Mouse (Mus musculus): ENCODE measurements at regions not wholly inside any gene's neighbourhood (a gene's known extent, or its start where the extent isn't known, plus 50 kb on each side); places are given as distances from the start of the nearest gene placed in this dataset.
A peak's percentile ranks its signal among the peaks of the same experiment; 100 is the strongest.

DNA sequence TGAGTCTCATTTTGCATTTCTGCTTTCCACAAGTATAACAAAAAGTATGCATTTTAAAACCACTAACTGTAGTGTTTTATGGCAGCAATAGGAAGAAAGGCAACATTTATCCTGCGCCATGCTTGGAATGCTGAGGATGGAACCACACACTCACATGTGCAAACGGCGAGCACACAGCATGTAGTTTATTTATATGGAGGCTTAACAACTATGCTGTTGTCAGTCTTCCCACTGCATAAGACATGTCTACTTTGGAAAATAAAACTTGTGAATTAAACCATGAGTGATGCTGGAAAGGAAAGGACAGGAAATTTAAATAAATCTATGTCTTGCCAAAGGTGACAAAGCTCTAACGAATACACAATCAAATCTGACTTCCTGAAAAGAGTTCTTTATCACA is 190.8 kb upstream of the Tle4 start:
- Histone ChIP-seq H3K36me3 (no peaks in the 10 kb centered on the region), H3K4me1 (no peaks in the 10 kb centered on the region), H3K9ac (no peak overlapping the region), H3K27ac (no peak overlapping the region), H3K9me3 (no peaks in the 10 kb centered on the region), H3K4me3 (no peak overlapping the region), H3K4me2 (no peak overlapping the region), H3K27me3 (no peaks in the 10 kb centered on the region)
- no peak for ATAC-seq (ENCODE audit: insufficient number of reproducible peaks, insufficient read depth, low FRiP score, low TSS enrichment, low read depth)
- 83% methylated on average over 4 of the region's 4 CpGs for WGBS

DNA sequence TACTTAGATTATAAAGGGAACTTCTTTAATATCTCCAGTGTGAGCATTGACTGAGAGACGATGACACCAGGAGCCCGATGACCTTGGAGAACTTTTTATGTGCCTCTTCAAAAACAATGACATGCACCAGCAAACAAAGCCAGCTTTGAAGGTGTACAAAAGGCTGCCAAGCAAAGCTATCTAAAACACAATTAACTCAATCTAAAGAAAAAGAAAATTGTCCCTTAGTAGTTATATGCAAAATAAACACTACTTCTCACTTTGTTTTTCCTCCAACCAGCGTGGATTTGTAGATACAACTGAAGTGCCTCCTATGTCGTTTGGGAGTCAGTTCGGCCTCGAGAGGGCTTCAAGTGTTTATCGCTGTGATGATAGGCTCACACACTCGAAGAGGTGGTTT is 189.0 kb upstream of the Tle4 start:
- Histone ChIP-seq H3K9me3 (no peaks in the 10 kb centered on the region), H3K4me3 (no peak overlapping the region), H3K4me2 (no peak overlapping the region), H3K27ac (no peak overlapping the region), H3K36me3 (no peaks in the 10 kb centered on the region), H3K9ac (no peak overlapping the region), H3K27me3 (no peaks in the 10 kb centered on the region), H3K4me1 (no peaks in the 10 kb centered on the region)
- ATAC-seq (ENCODE audit: insufficient number of reproducible peaks, insufficient read depth, low FRiP score, low TSS enrichment, low read depth): no peak
- 87% methylated on average over 8 of the region's 8 CpGs for WGBS

DNA sequence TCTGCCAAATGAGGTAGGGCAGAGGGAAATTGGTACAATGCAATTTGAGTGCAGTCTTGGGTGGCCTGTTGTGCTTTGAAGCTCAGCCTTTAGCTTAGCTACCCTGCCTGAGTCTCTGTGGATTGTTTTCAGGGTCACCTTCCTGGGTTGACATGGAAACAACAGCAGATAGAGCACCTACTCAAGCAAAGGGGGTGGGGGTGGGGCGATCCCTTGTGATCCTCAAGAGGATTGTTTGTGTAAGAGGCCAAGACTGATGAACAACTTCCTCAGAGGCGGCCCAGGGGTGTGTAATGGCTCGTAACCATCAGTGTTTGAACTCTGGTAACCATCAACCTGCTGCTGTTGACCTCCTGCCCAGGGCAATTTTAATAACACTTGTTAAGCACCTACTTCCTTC is 187.8 kb upstream of the Tle4 start:
- 48% methylated on average over 3 of the region's 3 CpGs for WGBS
- Histone ChIP-seq H3K27ac (no peak overlapping the region), H3K9me3 (no peaks in the 10 kb centered on the region), H3K9ac (no peak overlapping the region), H3K4me3 (no peak overlapping the region), H3K27me3 (no peaks in the 10 kb centered on the region), H3K4me1 (no peaks in the 10 kb centered on the region), H3K36me3 (no peaks in the 10 kb centered on the region), H3K4me2 (no peak overlapping the region)
- ATAC-seq (ENCODE audit: insufficient number of reproducible peaks, insufficient read depth, low FRiP score, low TSS enrichment, low read depth): no peak

DNA sequence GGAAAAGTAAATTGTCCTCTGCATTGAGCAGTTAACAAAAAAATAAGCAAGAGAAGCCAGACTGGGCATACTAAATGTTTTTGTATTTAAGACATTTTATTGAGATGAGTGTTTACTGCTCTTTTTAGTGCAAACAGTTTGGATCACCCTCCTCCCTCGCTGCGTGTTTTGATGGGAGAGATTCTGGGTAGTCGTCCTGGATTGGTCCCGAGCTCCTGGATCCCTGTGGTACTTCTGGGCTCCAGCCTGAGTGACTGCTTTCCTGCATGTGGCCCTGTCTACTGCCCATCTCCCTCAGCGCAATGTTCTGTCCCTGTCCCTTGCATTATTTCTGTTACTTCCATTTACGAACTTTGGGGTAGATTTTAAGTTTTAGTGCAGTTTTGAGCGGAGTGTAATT is 179.9 kb upstream of the Tle4 start:
- Histone ChIP-seq H3K4me3 (no peak overlapping the region), H3K27me3 (no peaks in the 10 kb centered on the region), H3K9ac (no peak overlapping the region), H3K4me1 (peaks cover 4% of the 10 kb centered on the region; the same call in 1 of the 2 replicates), H3K4me2 (peak overlapping the region; percentile 41; the same call in 1 of the 2 replicates), H3K9me3 (no peaks in the 10 kb centered on the region; the same call in 1 of the 2 replicates), H3K36me3 (no peaks in the 10 kb centered on the region), H3K27ac (no peak overlapping the region)
- no peak for ATAC-seq (ENCODE audit: insufficient number of reproducible peaks, insufficient read depth, low FRiP score, low TSS enrichment, low read depth)
- 30% methylated on average over 7 of the region's 7 CpGs for WGBS

DNA sequence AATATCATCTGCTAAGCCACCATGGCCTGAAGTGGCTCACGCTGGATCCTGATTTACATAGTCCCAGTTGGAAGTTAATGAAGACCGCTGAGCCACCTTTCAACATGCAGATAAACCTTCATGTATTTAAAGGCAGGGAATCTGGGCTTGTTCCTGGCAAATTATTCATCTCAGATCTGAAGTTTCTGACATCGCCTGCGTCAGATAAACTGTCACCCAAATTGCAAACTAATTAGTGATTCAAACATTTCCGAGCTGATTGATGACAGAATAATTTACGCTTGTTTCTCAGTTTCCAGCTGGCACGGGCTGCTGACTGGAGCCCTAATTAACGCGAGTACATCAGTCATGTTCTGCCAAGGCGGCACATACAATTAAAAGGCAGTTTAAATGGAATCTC is 179.3 kb upstream of the Tle4 start:
- no peak overlapping the region for H3K27ac ChIP-seq
- ATAC-seq (ENCODE audit: insufficient number of reproducible peaks, insufficient read depth, low FRiP score, low TSS enrichment, low read depth): no peak
- 9% methylated on average over 10 of the region's 10 CpGs for WGBS
- H3K27me3 ChIP-seq: no peaks in the 10 kb centered on the region
- no peak overlapping the region for H3K9ac ChIP-seq
- peaks cover 4% of the 10 kb centered on the region; the same call in 1 of the 2 replicates for H3K4me1 ChIP-seq
- H3K9me3 ChIP-seq: no peaks in the 10 kb centered on the region; the same call in 1 of the 2 replicates
- H3K4me3 ChIP-seq: peak overlapping the region; percentile 7; the same call in 1 of the 2 replicates
- H3K4me2 ChIP-seq: peak overlapping the region; percentile 41
- no peaks in the 10 kb centered on the region for H3K36me3 ChIP-seq

DNA sequence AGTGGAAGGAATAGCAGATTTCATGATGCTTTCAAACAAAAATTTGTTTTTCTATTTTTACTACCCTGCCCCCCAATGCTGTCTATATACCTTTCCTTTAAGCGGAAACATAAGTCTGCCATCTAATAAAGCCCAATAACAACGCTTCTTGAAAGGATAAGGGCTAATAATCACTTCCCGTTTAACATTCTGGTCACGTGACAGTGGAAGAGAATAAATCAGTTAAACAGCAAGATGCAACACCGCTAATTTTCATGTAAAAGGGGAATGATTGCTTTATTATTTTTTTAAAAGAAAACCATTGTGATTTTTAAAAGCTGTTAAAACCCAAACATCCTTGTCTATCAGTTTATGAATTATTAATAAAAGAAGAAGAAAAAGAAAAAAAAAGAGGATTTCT is 178.9 kb upstream of the Tle4 start:
- Histone ChIP-seq H3K4me1 (peaks cover 4% of the 10 kb centered on the region; the same call in 1 of the 2 replicates), H3K27ac (no peak overlapping the region), H3K4me3 (no peak overlapping the region), H3K9ac (no peak overlapping the region), H3K36me3 (no peaks in the 10 kb centered on the region), H3K27me3 (no peaks in the 10 kb centered on the region), H3K9me3 (no peaks in the 10 kb centered on the region; the same call in 1 of the 2 replicates), H3K4me2 (no peak overlapping the region)
- no peak for ATAC-seq (ENCODE audit: insufficient number of reproducible peaks, insufficient read depth, low FRiP score, low TSS enrichment, low read depth)
- 64% methylated on average over 5 of the region's 5 CpGs for WGBS

DNA sequence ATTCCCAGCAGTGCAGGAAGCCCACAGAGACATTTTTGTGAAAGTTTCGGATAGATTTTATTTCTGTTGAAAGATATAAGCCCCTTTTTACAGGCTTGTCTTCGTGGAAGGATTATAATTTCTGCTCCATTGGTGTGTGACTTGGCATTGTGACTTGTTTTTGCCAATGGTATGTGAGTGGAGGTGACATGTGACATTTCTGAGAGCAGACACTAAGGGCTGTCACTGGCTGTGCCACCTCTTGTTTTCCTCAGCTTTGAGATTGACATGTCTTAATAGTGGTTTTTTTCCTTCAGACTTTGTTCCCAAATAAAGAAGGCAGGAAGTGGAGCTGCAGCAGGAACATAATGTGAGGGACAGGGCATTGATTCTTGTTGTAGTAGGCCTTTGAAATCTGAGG is 174.9 kb upstream of the Tle4 start:
- Histone ChIP-seq H3K27ac (no peak overlapping the region), H3K4me2 (no peak overlapping the region), H3K4me1 (peaks cover 4% of the 10 kb centered on the region; the same call in 1 of the 2 replicates), H3K9ac (no peak overlapping the region), H3K27me3 (no peaks in the 10 kb centered on the region), H3K9me3 (no peaks in the 10 kb centered on the region; the same call in 1 of the 2 replicates), H3K4me3 (no peak overlapping the region), H3K36me3 (no peaks in the 10 kb centered on the region)
- WGBS: 78% methylated on average over 2 of the region's 2 CpGs
- ATAC-seq (ENCODE audit: insufficient number of reproducible peaks, insufficient read depth, low FRiP score, low TSS enrichment, low read depth): no peak

DNA sequence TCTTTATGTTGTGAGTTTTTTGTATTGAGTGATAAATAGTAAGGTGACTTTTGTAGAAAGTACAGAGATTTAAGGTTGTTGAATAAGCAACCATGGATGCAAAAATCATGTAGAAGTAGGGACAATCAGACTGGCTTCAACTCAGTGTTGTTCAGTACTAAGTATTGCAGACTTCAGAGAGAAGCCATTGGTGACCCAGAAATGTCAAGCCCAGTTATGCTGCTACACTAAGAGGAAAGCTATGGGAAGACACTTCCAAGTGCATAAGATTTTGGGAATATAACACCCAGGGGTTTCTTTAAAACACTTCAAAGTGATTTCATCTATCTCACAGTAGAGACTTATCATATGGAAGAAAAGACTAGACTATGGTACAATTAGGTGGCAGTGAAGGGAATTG is 154.8 kb upstream of the Tle4 start:
- Histone ChIP-seq H3K9ac (no peak overlapping the region), H3K4me2 (no peak overlapping the region), H3K36me3 (no peaks in the 10 kb centered on the region), H3K9me3 (no peaks in the 10 kb centered on the region), H3K4me3 (no peak overlapping the region), H3K27ac (no peak overlapping the region), H3K4me1 (no peaks in the 10 kb centered on the region), H3K27me3 (no peaks in the 10 kb centered on the region)
- ATAC-seq (ENCODE audit: insufficient number of reproducible peaks, insufficient read depth, low FRiP score, low TSS enrichment, low read depth): no peak

DNA sequence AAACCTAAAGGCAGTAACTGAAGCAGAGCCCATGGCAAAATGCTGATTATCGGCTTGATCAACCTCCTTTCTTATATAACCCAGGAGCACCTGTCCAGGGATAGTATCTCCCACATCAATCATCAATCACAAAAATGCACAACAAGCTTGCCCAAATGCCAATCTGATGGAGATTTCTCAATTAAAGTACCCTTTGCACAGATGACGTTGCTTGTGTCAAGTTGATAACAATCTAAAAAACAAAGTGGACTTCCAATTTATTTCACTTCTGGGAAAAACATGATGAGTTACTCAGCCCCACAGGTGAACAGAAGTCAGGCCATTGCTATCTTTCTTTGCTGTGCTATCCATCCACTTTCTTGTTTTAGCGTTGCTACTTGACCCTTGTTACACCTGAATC is 144.5 kb upstream of the Tle4 start:
- Histone ChIP-seq H3K9ac (no peak overlapping the region), H3K27ac (no peak overlapping the region), H3K36me3 (no peaks in the 10 kb centered on the region), H3K4me1 (peaks cover 11% of the 10 kb centered on the region; the same call in 1 of the 2 replicates), H3K4me2 (no peak overlapping the region), H3K4me3 (no peak overlapping the region), H3K9me3 (no peaks in the 10 kb centered on the region), H3K27me3 (no peaks in the 10 kb centered on the region)
- no peak for ATAC-seq (ENCODE audit: insufficient number of reproducible peaks, insufficient read depth, low FRiP score, low TSS enrichment, low read depth)
- 88% methylated on average over 3 of the region's 3 CpGs for WGBS

DNA sequence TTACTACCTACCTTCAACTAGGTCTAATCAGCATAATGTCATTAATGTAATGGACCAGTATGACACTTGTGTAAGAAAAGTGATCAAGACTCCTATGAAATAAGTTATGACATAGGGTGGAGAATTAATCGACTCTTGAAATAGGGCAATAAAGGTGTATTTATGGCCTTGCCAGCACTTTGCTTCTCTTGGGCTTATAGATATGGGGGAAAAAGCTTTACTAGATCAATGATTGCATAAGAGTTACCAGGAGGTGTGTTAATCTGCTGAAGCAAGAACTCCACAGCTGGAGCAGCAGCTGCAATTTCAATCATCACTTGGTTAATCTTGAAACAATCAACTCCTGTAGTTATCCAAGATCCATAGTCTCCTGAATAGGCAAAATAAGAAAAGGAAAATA is 143.1 kb upstream of the Tle4 start:
- H3K4me1 ChIP-seq: peaks cover under 1% of the 10 kb centered on the region; the same call in 1 of the 2 replicates
- no peaks in the 10 kb centered on the region for H3K9me3 ChIP-seq
- 91% methylated on average over 1 of the region's 1 CpGs for WGBS
- no peaks in the 10 kb centered on the region for H3K36me3 ChIP-seq
- no peak overlapping the region for H3K9ac ChIP-seq
- no peak overlapping the region for H3K4me2 ChIP-seq
- H3K27ac ChIP-seq: no peak overlapping the region
- H3K27me3 ChIP-seq: no peaks in the 10 kb centered on the region
- H3K4me3 ChIP-seq: no peak overlapping the region
- ATAC-seq (ENCODE audit: insufficient number of reproducible peaks, insufficient read depth, low FRiP score, low TSS enrichment, low read depth): no peak

DNA sequence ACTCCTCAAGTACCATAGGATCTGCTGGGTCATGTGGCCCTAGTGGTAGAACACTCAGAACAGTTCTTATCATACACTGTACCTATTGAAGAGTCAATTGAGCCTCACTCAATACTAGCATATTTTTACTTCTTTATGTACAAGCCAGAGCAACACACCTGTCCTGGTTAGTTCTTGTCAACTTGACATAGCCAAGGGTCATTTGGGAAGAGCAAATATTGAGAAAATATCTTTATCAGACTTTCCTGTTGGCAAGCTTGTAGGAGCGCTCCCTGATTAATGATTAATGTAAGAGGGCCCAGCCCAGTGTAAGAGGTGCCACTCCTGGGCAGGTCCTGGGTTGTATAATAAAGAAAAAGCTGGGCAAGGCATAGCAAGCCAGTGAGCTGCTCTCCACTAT is 142.3 kb upstream of the Tle4 start:
- H3K4me1 ChIP-seq: no peaks in the 10 kb centered on the region
- no peak overlapping the region for H3K4me2 ChIP-seq
- no peaks in the 10 kb centered on the region for H3K9me3 ChIP-seq
- no peaks in the 10 kb centered on the region for H3K27me3 ChIP-seq
- no peak overlapping the region for H3K9ac ChIP-seq
- H3K27ac ChIP-seq: no peak overlapping the region
- 94% methylated on average over 1 of the region's 1 CpGs for WGBS
- H3K36me3 ChIP-seq: no peaks in the 10 kb centered on the region
- no peak overlapping the region for H3K4me3 ChIP-seq
- ATAC-seq (ENCODE audit: insufficient number of reproducible peaks, insufficient read depth, low FRiP score, low TSS enrichment, low read depth): no peak

DNA sequence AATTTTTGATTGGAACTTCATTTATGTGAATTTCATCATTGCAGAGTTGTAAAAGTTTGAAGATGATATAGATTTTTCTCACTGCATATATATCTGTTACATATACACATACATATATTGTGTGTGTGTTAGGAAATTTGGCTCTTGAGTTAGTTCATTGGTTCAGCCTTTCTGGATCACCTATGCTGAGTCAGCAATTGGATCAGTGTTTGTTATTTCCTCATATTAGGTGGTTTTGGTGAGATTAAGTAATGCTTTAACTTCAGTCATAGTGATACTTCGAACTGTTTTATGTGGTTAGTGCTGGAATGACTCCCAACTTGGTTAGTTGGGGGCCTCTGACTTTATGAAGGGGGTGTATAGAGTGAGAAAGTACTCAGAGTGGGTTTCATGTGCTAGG is 138.7 kb upstream of the Tle4 start:
- H3K27me3 ChIP-seq: no peaks in the 10 kb centered on the region
- no peaks in the 10 kb centered on the region for H3K4me1 ChIP-seq
- H3K9me3 ChIP-seq: no peaks in the 10 kb centered on the region
- H3K27ac ChIP-seq: no peak overlapping the region
- whole genome bisulfite sequencing: 91% methylated on average over 1 of the region's 1 CpGs
- H3K4me2 ChIP-seq: no peak overlapping the region
- no peak for ATAC-seq (ENCODE audit: insufficient number of reproducible peaks, insufficient read depth, low FRiP score, low TSS enrichment, low read depth)
- no peak overlapping the region for H3K9ac ChIP-seq
- no peaks in the 10 kb centered on the region for H3K36me3 ChIP-seq
- H3K4me3 ChIP-seq: no peak overlapping the region

DNA sequence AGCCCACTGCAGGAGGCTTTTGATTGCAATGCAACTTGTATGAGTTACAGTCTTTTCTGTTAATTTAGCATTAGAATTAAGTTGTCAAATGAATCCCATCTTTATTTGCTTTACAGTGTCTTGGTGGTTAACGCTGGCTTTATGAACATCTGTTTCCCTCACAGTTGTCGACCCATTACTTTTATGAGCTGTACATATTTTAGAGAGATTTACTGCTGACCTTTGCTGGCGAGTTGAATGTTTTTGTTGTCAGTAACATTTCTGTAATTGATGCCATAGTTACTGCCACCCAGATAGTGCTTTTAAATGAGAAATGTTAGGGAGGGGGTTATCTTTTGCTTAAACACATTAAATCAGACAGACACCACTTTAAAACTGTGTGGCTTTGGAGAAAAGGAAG is 127.5 kb upstream of the Tle4 start:
- Histone ChIP-seq H3K9ac (no peak overlapping the region), H3K27ac (no peak overlapping the region), H3K9me3 (no peaks in the 10 kb centered on the region), H3K4me2 (no peak overlapping the region), H3K36me3 (no peaks in the 10 kb centered on the region), H3K27me3 (no peaks in the 10 kb centered on the region), H3K4me3 (no peak overlapping the region), H3K4me1 (no peaks in the 10 kb centered on the region)
- no peak for ATAC-seq (ENCODE audit: insufficient number of reproducible peaks, insufficient read depth, low FRiP score, low TSS enrichment, low read depth)
- WGBS: 44% methylated on average over 3 of the region's 3 CpGs
